Mouse (Mus musculus): ENCODE data around the gene H2-DMb2. TPM values are rescaled to one million over a fixed set of nuclear protein-coding genes. Genes with fewer than 3 reads are reported as not detected.
A peak's percentile ranks its signal among the peaks of the same experiment; 100 is the strongest.
"Not testable (repeated sequence)": the region's sequence is repeated elsewhere in the genome, so short reads cannot be mapped to it uniquely, and the experiment has no call there.

The H2-DMb2 gene
- polyA plus RNA-seq, 1 experiment from 2014 or later, result 6.1 TPM

GRCm38 (mm10) chr17:34140240-34140639 lies 2.9 kb upstream of the H2-DMb2 start:
- Histone ChIP-seq H3K4me2 (ENCODE audit: low read depth, low read length) (peak overlapping the region; percentile 86), H3K9ac (ENCODE audit: low read length) (no peak overlapping the region), H3K36me3 (ENCODE audit: control insufficient read depth, insufficient read depth) (no peaks in the 10 kb centered on the region), H3K4me1 (ENCODE audit: control insufficient read depth, insufficient read depth, low read length) (peaks cover 12% of the 10 kb centered on the region), H3K9me3 (replicated peaks; ENCODE audit: control insufficient read depth, low read length) (no peaks in the 10 kb centered on the region), H3K27me3 (ENCODE audit: control insufficient read depth, insufficient read depth, low read length) (peaks cover 35% of the 10 kb centered on the region), H3K4me3 (ENCODE audit: low read length) (no peak overlapping the region; the same call in 1 of the 2 replicates), H3K27ac (ENCODE audit: low read length) (no peak overlapping the region)
- 7% methylated on average over 5 of the region's 5 CpGs for WGBS
- no peak for ATAC-seq (replicated peaks; ENCODE audit: extremely low read depth, insufficient read depth, low FRiP score)

GRCm38 (mm10) chr17:34141448-34141847 lies 1.7 kb upstream of the H2-DMb2 start:
- ATAC-seq (replicated peaks; ENCODE audit: extremely low read depth, insufficient read depth, low FRiP score), result no peak

DNA sequence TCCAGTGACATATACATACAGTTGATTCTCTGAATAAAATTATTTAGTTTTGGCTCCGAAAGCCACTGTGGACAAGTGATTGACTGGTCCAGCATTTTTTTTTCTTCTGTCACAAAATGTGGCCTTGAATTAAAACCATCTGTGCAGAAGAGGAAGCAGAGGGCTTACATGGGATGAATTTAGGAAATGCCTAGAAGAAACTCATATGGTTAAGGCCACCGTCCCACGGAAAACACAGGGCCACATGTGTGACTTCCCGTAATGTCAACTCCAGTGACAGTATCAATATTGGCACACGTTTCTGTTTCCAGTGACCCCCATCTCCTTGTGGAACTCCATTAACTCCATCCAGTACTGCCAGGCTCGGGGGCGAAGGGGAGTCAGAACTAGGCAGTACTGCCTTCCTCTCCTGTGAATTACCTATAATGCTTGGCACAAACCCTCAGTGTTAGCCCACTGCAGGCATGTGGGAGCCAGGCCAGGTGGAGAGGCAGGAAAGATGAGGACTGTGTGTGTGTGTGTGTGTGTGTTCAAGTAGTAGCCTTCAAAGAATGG lies 574 bp upstream of the H2-DMb2 start:
- H3K27me3 ChIP-seq (ENCODE audit: control insufficient read depth, insufficient read depth, low read length), result peaks cover 27% of the 10 kb centered on the region
- no peak for ATAC-seq (replicated peaks; ENCODE audit: extremely low read depth, insufficient read depth, low FRiP score)
- H3K27ac ChIP-seq (ENCODE audit: low read length), result peak overlapping the region; percentile 61; the same call in 1 of the 2 replicates
- H3K4me1 ChIP-seq (ENCODE audit: control insufficient read depth, insufficient read depth, low read length), result peaks cover 9% of the 10 kb centered on the region
- no peak overlapping the region for H3K4me2 ChIP-seq (ENCODE audit: low read depth, low read length)
- no peaks in the 10 kb centered on the region for H3K36me3 ChIP-seq (ENCODE audit: control insufficient read depth, insufficient read depth)
- H3K9me3 ChIP-seq (replicated peaks; ENCODE audit: control insufficient read depth, low read length), result no peaks in the 10 kb centered on the region
- 67% methylated on average over 7 of the region's 7 CpGs for WGBS
- no peak overlapping the region for H3K9ac ChIP-seq (ENCODE audit: low read length)
- no peak overlapping the region for H3K4me3 ChIP-seq (ENCODE audit: low read length)

More at GRCm38 (mm10) chr17:34141448-34141847, 1.7 kb upstream of the H2-DMb2 start:
- Histone ChIP-seq H3K27ac (ENCODE audit: low read length) (no peak overlapping the region), H3K9ac (ENCODE audit: low read length) (no peak overlapping the region), H3K27me3 (ENCODE audit: control insufficient read depth, insufficient read depth, low read length) (peaks cover 35% of the 10 kb centered on the region), H3K4me3 (ENCODE audit: low read length) (no peak overlapping the region), H3K9me3 (replicated peaks; ENCODE audit: control insufficient read depth, low read length) (no peaks in the 10 kb centered on the region), H3K4me1 (ENCODE audit: control insufficient read depth, insufficient read depth, low read length) (peaks cover 9% of the 10 kb centered on the region), H3K36me3 (ENCODE audit: control insufficient read depth, insufficient read depth) (no peaks in the 10 kb centered on the region), H3K4me2 (ENCODE audit: low read depth, low read length) (no peak overlapping the region)
- 45% methylated on average over 4 of the region's 4 CpGs for WGBS

- peaks cover 9% of the 10 kb centered on the region for H3K4me1 ChIP-seq (ENCODE audit: control insufficient read depth, insufficient read depth, low read length)
- H3K9me3 ChIP-seq (replicated peaks; ENCODE audit: control insufficient read depth, low read length), result no peaks in the 10 kb centered on the region
- ATAC-seq (replicated peaks; ENCODE audit: extremely low read depth, insufficient read depth, low FRiP score), result no peak
- H3K4me3 ChIP-seq (ENCODE audit: low read length), result no peak overlapping the region
- no peaks in the 10 kb centered on the region for H3K36me3 ChIP-seq (ENCODE audit: control insufficient read depth, insufficient read depth)
- no peak overlapping the region for H3K27ac ChIP-seq (ENCODE audit: low read length)
- 51% methylated on average over 5 of the region's 5 CpGs for WGBS
- no peak overlapping the region for H3K4me2 ChIP-seq (ENCODE audit: low read depth, low read length)
- no peak overlapping the region for H3K9ac ChIP-seq (ENCODE audit: low read length)
- peaks cover 18% of the 10 kb centered on the region for H3K27me3 ChIP-seq (ENCODE audit: control insufficient read depth, insufficient read depth, low read length)
Observed at GRCm38 (mm10) chr17:34143461-34143860, 354 bp downstream of the H2-DMb2 start.

GRCm38 (mm10) chr17:34144221-34144620 lies 1.1 kb downstream of the H2-DMb2 start:
- not testable (repeated sequence) for H3K4me1 ChIP-seq (ENCODE audit: control insufficient read depth, insufficient read depth, low read length); H3K4me3 ChIP-seq (ENCODE audit: low read length); ATAC-seq (replicated peaks; ENCODE audit: extremely low read depth, insufficient read depth, low FRiP score); H3K9me3 ChIP-seq (replicated peaks; ENCODE audit: control insufficient read depth, low read length); H3K36me3 ChIP-seq (ENCODE audit: control insufficient read depth, insufficient read depth); H3K27ac ChIP-seq (ENCODE audit: low read length); H3K9ac ChIP-seq (ENCODE audit: low read length); H3K4me2 ChIP-seq (ENCODE audit: low read depth, low read length)
- peaks cover 14% of the 10 kb centered on the region for H3K27me3 ChIP-seq (ENCODE audit: control insufficient read depth, insufficient read depth, low read length)
- 88% methylated on average over 4 of the region's 4 CpGs for WGBS

DNA sequence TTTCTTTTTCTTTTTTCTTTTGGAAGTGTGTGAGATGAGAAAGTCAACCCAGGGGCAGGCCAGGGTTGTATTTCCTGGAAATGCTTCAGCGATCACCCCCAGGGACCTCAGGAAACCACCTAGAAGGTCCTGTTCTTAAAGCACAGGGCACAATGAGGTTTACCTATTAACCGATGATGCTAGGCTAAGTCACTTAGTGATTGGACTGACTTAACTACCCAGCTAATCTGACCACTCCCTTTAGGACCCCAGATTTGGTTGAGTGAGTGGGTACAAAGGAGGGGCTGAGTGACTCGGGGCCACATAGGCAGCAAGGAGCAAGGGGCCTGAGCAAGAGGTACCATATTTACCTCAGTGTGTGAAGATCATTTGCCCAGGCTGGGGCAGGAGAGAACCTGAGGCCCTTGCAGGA lies 1.9 kb downstream of the H2-DMb2 start:
- Histone ChIP-seq H3K9me3 (replicated peaks; ENCODE audit: control insufficient read depth, low read length) (no peaks in the 10 kb centered on the region), H3K4me3 (ENCODE audit: low read length) (no peak overlapping the region), H3K27ac (ENCODE audit: low read length) (no peak overlapping the region), H3K27me3 (ENCODE audit: control insufficient read depth, insufficient read depth, low read length) (peaks cover 12% of the 10 kb centered on the region), H3K9ac (ENCODE audit: low read length) (no peak overlapping the region), H3K36me3 (ENCODE audit: control insufficient read depth, insufficient read depth) (no peaks in the 10 kb centered on the region), H3K4me1 (ENCODE audit: control insufficient read depth, insufficient read depth, low read length) (peaks cover 3% of the 10 kb centered on the region), H3K4me2 (ENCODE audit: low read depth, low read length) (no peak overlapping the region)
- 61% methylated on average over 3 of the region's 3 CpGs for WGBS
- ATAC-seq (replicated peaks; ENCODE audit: extremely low read depth, insufficient read depth, low FRiP score), result no peak

DNA sequence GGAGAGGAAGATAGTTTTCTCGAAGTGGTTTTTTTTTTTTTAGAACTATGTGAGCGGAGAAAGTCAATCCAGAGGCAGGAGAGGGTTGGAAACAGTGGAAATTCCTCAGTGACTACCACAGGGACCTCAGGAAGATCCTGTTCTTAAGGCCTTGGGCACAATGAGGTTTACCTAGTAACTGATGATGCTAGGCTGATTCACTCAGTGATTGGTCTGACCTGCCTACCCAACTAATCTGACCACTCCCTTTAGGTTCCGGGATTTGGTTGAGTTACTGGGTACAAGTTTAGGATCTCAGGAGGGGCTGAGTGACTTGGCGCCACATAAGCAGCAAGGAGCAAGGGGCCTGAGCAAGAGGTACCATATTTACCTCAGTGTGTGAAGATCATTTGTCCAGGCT lies 9.8 kb downstream of the H2-DMb2 start, which contains the start of gene H2-DMb1:
H2-DMb1 (plus strand) TSS at position 150 of the 400 bp plus-strand sequence.
- no peaks in the 10 kb centered on the region for H3K36me3 ChIP-seq (ENCODE audit: control insufficient read depth, insufficient read depth)
- H3K4me2 ChIP-seq (ENCODE audit: low read depth, low read length), result no peak within 1 kb of the TSS
- no peak within 1 kb of the TSS for H3K4me3 ChIP-seq (ENCODE audit: low read length)
- no peaks in the 10 kb centered on the region for H3K4me1 ChIP-seq (ENCODE audit: control insufficient read depth, insufficient read depth, low read length)
- no peak within 1 kb of the TSS for H3K27ac ChIP-seq (ENCODE audit: low read length)
- no peaks in the 10 kb centered on the region; the same call in 1 of the 2 replicates for H3K27me3 ChIP-seq (ENCODE audit: control insufficient read depth, insufficient read depth, low read length)
- no peaks in the 10 kb centered on the region for H3K9me3 ChIP-seq (replicated peaks; ENCODE audit: control insufficient read depth, low read length)
- WGBS, result 53% methylated on average over 4 of the region's 4 CpGs
- ATAC-seq (replicated peaks; ENCODE audit: extremely low read depth, insufficient read depth, low FRiP score), result no peak
- H3K9ac ChIP-seq (ENCODE audit: low read length), result no peak within 1 kb of the TSS

DNA sequence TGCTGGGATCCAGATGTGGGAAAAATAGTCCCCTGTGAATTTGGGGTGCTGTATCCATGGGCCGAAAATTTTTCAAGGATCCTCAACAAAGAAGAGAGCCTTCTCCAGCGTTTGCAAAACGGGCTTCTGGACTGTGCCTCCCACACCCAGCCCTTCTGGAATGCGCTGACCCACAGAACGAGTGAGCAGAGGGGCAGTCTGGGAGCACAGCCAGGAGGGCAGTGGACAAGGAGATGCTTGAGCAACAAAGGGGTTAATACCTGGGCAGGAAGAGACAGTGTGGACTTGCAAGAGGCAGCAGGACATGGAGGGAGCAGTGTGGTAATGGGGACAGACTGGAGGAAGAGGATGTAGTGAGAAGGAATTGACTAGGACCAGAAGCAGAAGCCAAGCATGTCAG lies 12.4 kb downstream of the H2-DMb2 start:
- ATAC-seq (replicated peaks; ENCODE audit: extremely low read depth, insufficient read depth, low FRiP score), result no peak
- Histone ChIP-seq H3K27ac (ENCODE audit: low read length) (no peak overlapping the region), H3K27me3 (ENCODE audit: control insufficient read depth, insufficient read depth, low read length) (no peaks in the 10 kb centered on the region; the same call in 1 of the 2 replicates), H3K4me1 (ENCODE audit: control insufficient read depth, insufficient read depth, low read length) (no peaks in the 10 kb centered on the region), H3K4me3 (ENCODE audit: low read length) (no peak overlapping the region), H3K36me3 (ENCODE audit: control insufficient read depth, insufficient read depth) (no peaks in the 10 kb centered on the region), H3K9me3 (replicated peaks; ENCODE audit: control insufficient read depth, low read length) (no peaks in the 10 kb centered on the region), H3K9ac (ENCODE audit: low read length) (no peak overlapping the region), H3K4me2 (ENCODE audit: low read depth, low read length) (no peak overlapping the region)
- 46% methylated on average over 5 of the region's 5 CpGs for WGBS

DNA sequence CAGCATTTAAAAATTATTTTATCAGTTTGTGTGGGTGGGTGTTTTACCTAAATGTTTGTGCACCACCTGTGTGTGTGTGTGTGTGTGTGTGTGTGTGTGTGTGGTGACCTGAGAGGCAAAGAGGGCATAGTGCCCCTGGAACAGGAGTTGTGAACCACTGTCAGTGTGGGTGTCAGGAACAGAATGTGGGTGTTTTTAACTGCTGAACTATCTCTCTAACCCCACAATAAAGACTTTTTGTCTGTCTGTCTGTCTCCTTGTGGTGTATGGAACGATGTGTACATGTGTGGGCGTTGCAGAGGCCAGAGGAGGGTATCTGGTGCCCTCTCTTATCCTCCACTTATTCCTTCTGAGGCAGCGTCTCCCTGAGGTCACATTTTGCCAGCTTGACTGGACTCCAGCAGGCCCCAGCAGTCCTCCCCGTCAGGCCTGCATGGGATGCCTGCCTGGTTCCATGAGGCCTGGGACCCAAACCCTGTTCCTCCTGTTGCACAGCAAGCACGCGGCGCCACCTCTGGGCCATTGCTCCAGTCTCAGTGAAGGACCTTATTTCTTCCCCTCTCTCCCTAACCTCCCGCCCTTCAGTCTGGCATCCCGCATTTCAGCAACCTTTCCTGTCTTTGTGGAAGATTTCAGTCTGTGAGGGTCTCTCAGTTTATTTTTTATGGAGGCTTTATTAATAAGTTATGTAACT lies 21.2 kb downstream of the H2-DMb2 start:
- H3K4me2 ChIP-seq (ENCODE audit: low read depth, low read length), result no peak overlapping the region
- H3K9ac ChIP-seq (ENCODE audit: low read length), result no peak overlapping the region
- peaks cover 11% of the 10 kb centered on the region for H3K9me3 ChIP-seq (replicated peaks; ENCODE audit: control insufficient read depth, low read length)
- H3K36me3 ChIP-seq (ENCODE audit: control insufficient read depth, insufficient read depth), result no peaks in the 10 kb centered on the region
- no peaks in the 10 kb centered on the region for H3K4me1 ChIP-seq (ENCODE audit: control insufficient read depth, insufficient read depth, low read length)
- no peak overlapping the region for H3K4me3 ChIP-seq (ENCODE audit: low read length)
- WGBS, result 35% methylated on average over 9 of the region's 9 CpGs
- ATAC-seq (replicated peaks; ENCODE audit: extremely low read depth, insufficient read depth, low FRiP score), result no peak
- no peaks in the 10 kb centered on the region for H3K27me3 ChIP-seq (ENCODE audit: control insufficient read depth, insufficient read depth, low read length)
- no peak overlapping the region for H3K27ac ChIP-seq (ENCODE audit: low read length)
